Mouse (Mus musculus) kidney, adult 2 months (tissue): Measurements from ENCODE around the gene Gm26620.

Source experiments
- CTCF ChIP-seq: fragments of 200-500 bp; conservative IDR thresholded peaks from 2 replicates; pipeline ENCODE4 v1.5.1; 2011; ENCODE audit warnings: low read depth, mild to moderate bottlenecking, control low read depth, low read length, moderate library complexity, mixed read lengths; ENCODE audit not compliant: insufficient read depth, insufficient read length
- POLR2A ChIP-seq: fragments of 200-500 bp; IDR thresholded peaks from one replicate; pipeline ENCODE4 v1.6.1; 2011; ENCODE audit warnings: low read depth, low read length, control low read depth

- no peak for TF ChIP-seq CTCF
- TF ChIP-seq POLR2A: no peak
Observed at GRCm38 (mm10) chr1:170932043-170932442, 47.2 kb downstream of the Gm26620 start.
